19 mouse cellular contexts compared by ENCODE assay signal in the genomic region with DNA sequence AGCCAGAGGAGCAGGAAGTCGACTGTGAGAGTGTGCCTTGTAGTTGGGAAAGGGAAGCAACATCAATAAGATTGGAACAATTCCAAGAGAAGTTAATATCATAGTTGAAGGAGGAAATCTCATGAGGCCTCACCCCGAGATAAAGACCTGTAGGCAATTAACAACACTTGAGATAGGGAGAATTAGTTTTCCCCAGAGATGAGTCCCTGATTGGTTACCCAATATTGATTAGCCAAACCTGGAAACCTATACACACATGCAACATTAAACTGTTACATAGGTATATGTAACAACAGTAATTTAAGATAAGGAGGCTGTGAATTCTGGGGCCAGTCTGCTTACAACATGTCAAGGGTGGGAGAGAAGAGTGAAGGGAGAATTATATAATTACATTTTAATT.
DNase-seq lines count a peak whose midpoint lies in the region; ATAC-seq and TF ChIP-seq lines count a peak whose summit lies in the region.
"Had no signal": no experiment of that assay in that cellular context is flagged by ENCODE, and none has a peak within 500 bp of the region (broad histone marks: within the 10 kb centered on the region; RNA-seq: fewer than 3 reads in every experiment).

No protein-coding gene starts in this region.

- H3K9me3 ChIP-seq in intestine, embryonic 15.5 days = no peaks in the 10 kb centered on the region
- no peaks in the 10 kb centered on the region for H3K9me3 ChIP-seq in intestine, postnatal 0 days (ENCODE audit: control insufficient read depth)
- no peaks in the 10 kb centered on the region for H3K9me3 ChIP-seq in intestine, embryonic 16.5 days (ENCODE audit: control insufficient read depth, low read length)
- H3K9me3 ChIP-seq: G1E had no signal

- H3K4me3 ChIP-seq in intestine, embryonic 15.5 days (replicated peaks) = no peak overlapping the region
- H3K4me3 ChIP-seq in intestine, postnatal 0 days (ENCODE audit: low read depth, low read length) = no peak overlapping the region
- no peak overlapping the region for H3K4me3 ChIP-seq in intestine, embryonic 16.5 days (ENCODE audit: low read length)

- H3K4me2 ChIP-seq in intestine, embryonic 15.5 days (replicated peaks) = no peak overlapping the region
- no peak overlapping the region for H3K4me2 ChIP-seq in intestine, postnatal 0 days (replicated peaks; ENCODE audit: low read depth)
- H3K4me2 ChIP-seq in intestine, embryonic 16.5 days (ENCODE audit: low read depth, low read length) = no peak overlapping the region

- H3K4me1 ChIP-seq in intestine, embryonic 15.5 days (replicated peaks) = no peaks in the 10 kb centered on the region
- no peaks in the 10 kb centered on the region for H3K4me1 ChIP-seq in intestine, postnatal 0 days (replicated peaks; ENCODE audit: control insufficient read depth, insufficient read depth, low read length)
- H3K4me1 ChIP-seq in intestine, embryonic 16.5 days (ENCODE audit: control insufficient read depth, insufficient read depth, low read length) = no peaks in the 10 kb centered on the region

- no peaks in the 10 kb centered on the region for H3K36me3 ChIP-seq in intestine, embryonic 15.5 days
- H3K36me3 ChIP-seq in intestine, postnatal 0 days (ENCODE audit: control insufficient read depth, insufficient read depth) = no peaks in the 10 kb centered on the region
- no peaks in the 10 kb centered on the region for H3K36me3 ChIP-seq in intestine, embryonic 16.5 days (ENCODE audit: control insufficient read depth, insufficient read depth, low read length)
- H3K36me3 ChIP-seq: G1E had no signal

- H3K27me3 ChIP-seq in intestine, embryonic 15.5 days (replicated peaks) = no peaks in the 10 kb centered on the region
- no peaks in the 10 kb centered on the region for H3K27me3 ChIP-seq in intestine, postnatal 0 days (replicated peaks; ENCODE audit: control insufficient read depth, insufficient read depth, low read length)
- H3K27me3 ChIP-seq in intestine, embryonic 16.5 days (replicated peaks; ENCODE audit: control insufficient read depth, insufficient read depth, low read length) = no peaks in the 10 kb centered on the region
- H3K27me3 ChIP-seq: CH12.LX, Patski had no signal

- 37% methylated on average over 2 of the region's 2 CpGs for WGBS in intestine, embryonic 15.5 days
- WGBS in intestine, postnatal 0 days = 30% methylated on average over 2 of the region's 2 CpGs
- 42% methylated on average over 2 of the region's 2 CpGs for WGBS in intestine, embryonic 16.5 days

- TF ChIP-seq CTCF in intestine, postnatal 0 days (IDR thresholded peaks at IDR 0.05; ENCODE audit: low read depth) = no peak

- H3K27ac ChIP-seq in intestine, embryonic 15.5 days = no peak overlapping the region
- H3K27ac ChIP-seq in intestine, postnatal 0 days (ENCODE audit: low read depth, low read length) = no peak overlapping the region
- no peak overlapping the region for H3K27ac ChIP-seq in intestine, embryonic 16.5 days (ENCODE audit: low read length)

- peak; percentile 62; the same call in 1 of the 2 replicates for ATAC-seq in intestine, embryonic 15.5 days
- no peak for ATAC-seq in intestine, postnatal 0 days
- ATAC-seq in intestine, embryonic 16.5 days = peak; percentile 84
- ATAC-seq: activated CD4-positive, CD25-positive, alpha-beta regulatory T cell, adult 4 months; CD4-positive, CD25-positive, alpha-beta regulatory T cell, adult 4 months; Patski had no signal

- H3K9ac ChIP-seq in intestine, embryonic 15.5 days = no peak overlapping the region
- H3K9ac ChIP-seq in intestine, postnatal 0 days (ENCODE audit: low read depth, low read length) = no peak overlapping the region
- no peak overlapping the region for H3K9ac ChIP-seq in intestine, embryonic 16.5 days (ENCODE audit: low read depth, low read length)

- no peak for DNase-seq in ovary, adult 18-20 months (ENCODE audit: low spot score)
- DNase-seq: adrenal gland, adult 2 months; adrenal gland, adult 8-10 months; adrenal gland, postnatal 10 days; adrenal gland, postnatal 14 days; adrenal gland, postnatal 25 days; adrenal gland, postnatal 36 days; B cell, adult 2 months; cerebellum, adult 11 months; cerebellum, adult 11-12 months; cerebellum, adult 18-20 months had no signal
